Mouse (Mus musculus): ENCODE results near the gene Pdx1.

Pdx1 gene

DNA sequence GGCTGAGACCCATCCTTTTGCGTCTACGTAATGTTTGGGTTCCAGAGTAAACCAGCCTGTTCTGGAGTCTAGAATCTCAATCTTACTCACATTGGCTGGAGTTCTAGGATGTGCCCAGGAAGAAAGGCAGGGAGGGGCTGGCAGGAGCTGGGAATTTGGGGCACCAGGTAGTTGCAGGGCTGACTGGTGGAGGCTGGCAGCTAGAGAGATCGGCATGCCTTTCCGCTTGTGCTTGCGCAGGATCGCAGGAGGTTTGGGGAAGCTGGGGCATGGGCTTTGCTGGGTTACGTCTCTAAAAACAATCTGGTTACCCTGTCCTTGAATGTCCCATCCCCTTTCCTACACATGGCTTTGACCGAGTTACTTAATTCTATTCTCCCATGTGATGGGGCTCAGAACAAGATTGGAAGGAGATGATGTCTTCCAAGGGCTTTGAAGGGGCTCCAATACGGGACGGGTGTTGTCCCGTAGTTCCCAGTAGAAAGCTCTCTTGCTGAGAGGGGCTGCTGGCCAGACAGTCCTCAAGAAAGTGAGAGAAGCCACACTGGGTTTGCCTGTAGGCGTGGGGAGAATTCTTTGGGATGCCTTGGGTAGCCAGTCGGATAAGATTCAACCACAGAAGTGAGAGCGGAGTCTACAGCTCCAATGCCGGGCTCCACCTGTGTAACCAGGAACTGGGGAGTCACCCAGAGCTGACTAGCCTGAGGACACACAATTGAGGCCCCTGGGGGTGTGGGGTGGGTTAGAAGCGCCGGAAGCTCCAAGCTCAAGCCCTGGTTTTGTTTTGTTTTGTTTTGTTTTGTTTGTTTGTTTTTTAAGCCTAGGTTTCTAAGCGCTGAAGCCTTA lies 7.2 kb downstream of the Pdx1 start:
- no peak for DNase-seq (ENCODE audit: extremely low spot score, low read depth, low spot score)

- no peak for DNase-seq (ENCODE audit: extremely low spot score, low read depth, low spot score)
Observed at GRCm38 (mm10) chr5:147277547-147277925, 7.8 kb downstream of the Pdx1 start.

DNA sequence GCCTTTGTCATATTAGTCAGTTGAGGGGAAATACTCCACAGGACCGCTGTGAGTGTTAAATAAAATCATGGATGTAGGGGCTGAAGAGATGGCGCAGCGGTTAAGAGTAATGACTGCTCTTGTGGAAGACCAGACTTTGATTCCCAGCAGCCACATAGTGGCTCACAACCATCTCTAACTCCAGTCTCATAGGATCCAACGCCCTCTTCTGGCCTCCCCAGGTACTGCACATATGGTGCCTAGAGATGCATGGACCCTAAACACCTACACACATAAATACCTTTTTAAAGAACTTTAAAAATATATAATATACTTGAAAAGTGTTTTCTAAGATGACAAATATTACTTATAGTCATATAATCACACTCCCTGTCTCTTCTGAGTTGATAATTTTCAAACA lies 14.6 kb downstream of the Pdx1 start:
- DNase-seq (ENCODE audit: extremely low spot score, low read depth, low spot score), result no peak

GRCm38 (mm10) chr5:147291764-147292505 lies 22.2 kb downstream of the Pdx1 start:
- DNase-seq (ENCODE audit: extremely low spot score, low read depth, low spot score), result no peak

GRCm38 (mm10) chr5:147292506-147293120 lies 22.9 kb downstream of the Pdx1 start:
- DNase-seq (ENCODE audit: extremely low spot score, low read depth, low spot score), result no peak

GRCm38 (mm10) chr5:147293127-147293910 lies 23.6 kb downstream of the Pdx1 start:
- no peak for DNase-seq (ENCODE audit: extremely low spot score, low read depth, low spot score)

GRCm38 (mm10) chr5:147294121-147294520 lies 24.4 kb downstream of the Pdx1 start:
- DNase-seq (ENCODE audit: extremely low spot score, low read depth, low spot score), result no peak

- no peak for DNase-seq (ENCODE audit: extremely low spot score, low read depth, low spot score)
Observed at GRCm38 (mm10) chr5:147297249-147297648, 27.5 kb downstream of the Pdx1 start.

DNA sequence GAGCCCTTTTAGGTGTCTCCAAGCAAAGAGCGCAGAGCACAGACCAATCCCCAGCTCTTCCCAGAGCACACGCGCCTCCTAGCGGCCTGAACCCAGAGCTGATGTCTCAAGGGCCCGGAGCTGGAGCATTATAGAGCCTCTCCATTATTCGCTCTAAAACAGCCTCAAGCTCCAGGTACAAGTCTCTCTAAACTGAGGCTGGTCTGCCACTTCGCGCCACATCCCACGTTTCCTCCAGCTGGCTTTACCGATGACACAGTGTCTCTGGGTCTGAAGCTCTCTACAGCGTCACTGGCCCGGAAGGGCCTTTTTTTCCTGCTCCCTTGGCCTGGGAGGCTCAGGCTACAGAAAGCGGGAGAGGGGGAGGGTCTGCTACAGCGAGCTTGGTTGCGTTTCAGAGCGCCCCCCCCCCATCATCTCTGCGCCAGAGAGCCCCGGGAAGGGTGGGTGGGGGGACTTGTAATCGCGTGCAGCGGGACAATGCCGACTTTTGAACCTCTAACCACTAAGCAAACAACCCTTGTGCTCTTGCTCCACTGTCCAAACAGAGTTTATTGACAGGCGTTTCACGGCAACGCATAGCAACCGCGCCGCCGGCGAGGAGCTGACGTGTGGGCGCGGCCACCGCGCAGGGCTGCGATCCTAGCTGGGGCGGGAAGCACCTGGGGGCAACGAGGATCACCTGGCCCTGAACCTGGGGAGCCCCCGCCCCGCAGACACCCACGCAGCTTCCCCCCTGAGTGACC lies 29.7 kb downstream of the Pdx1 start:
- DNase-seq (ENCODE audit: extremely low spot score, low read depth, low spot score), result no peak

DNA sequence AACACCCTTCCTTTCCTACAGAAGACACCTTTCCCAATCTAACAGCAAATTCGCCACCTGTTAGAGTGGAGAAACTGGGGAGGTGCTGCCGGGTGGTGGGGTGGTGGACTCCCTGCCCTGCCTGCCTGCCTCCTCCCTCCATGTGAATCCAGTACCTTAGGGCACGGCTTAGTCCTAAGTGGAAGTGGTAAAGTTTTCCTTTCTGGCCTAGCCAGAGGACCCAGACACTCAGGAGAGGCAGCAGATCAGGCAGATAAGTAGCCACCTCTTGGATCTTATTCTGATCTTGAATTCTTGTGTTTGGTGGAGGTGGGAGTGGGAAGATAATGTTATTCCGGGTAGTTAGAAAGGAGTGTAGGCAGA lies 30.2 kb downstream of the Pdx1 start:
- no peak for DNase-seq (ENCODE audit: extremely low spot score, low read depth, low spot score)

- DNase-seq (ENCODE audit: extremely low spot score, low read depth, low spot score), result no peak
Observed at GRCm38 (mm10) chr5:147300917-147301780, 31.4 kb downstream of the Pdx1 start.

DNA sequence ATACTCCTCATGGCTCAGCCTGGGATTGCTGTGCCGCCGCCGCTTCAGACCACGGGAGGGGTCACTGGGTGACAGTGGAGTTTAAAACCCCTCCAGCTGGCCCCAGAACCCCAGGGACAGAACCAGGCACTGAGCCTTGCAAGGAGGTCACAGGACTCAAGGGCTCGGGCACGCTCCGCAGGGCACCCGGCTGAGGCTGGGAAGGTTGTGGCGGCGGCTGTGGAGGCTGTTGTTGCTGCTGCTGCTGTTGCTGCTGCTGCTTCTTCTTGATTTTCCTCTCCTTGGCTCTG lies 32.0 kb downstream of the Pdx1 start:
- DNase-seq (ENCODE audit: extremely low spot score, low read depth, low spot score), result no peak

DNA sequence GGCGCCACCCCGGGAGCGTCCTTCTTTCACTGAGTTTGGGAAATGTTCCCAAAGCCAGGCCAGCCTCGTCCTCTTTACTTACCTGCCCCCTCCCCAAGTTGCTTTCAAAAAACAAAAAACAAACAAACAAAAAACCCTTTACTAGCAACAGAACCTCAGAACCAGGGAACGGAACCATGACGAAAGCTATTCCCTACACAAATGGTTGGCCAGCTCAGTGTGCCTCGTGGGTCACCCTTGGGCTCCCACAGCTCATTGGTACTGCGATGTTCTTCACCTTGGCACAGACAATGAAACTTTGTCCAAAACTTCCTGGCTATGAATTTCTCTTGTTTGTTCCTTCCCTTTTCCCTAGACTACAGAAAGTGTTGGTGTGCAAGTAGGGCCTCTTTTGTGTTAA lies 32.4 kb downstream of the Pdx1 start:
- DNase-seq (ENCODE audit: extremely low spot score, low read depth, low spot score), result no peak

- no peak for DNase-seq (ENCODE audit: extremely low spot score, low read depth, low spot score)
Observed at GRCm38 (mm10) chr5:147302746-147303400, 33.1 kb downstream of the Pdx1 start.

- no peak for DNase-seq (ENCODE audit: extremely low spot score, low read depth, low spot score)
Observed at GRCm38 (mm10) chr5:147304276-147305155, 34.8 kb downstream of the Pdx1 start.

DNA sequence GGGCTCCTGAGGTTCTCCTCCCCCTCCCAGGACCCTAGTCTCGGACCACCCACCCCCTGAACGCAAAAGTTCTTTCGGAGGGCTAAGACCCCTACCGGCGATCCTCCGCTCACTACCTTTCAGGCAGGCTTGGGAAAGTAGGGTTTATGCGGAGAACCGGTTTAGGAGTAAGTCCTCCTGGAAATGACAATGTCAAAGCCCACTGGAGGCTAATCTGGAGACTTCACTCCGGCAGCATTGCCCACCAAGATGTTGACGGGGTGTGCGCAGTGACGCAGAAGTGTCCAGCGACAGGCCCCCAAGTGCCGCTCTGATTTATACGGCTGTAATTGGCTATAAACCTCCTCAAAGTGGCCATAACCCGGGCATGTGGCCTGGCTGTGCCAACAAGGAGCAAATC lies 35.4 kb downstream of the Pdx1 start:
- DNase-seq (ENCODE audit: extremely low spot score, low read depth, low spot score), result no peak

- DNase-seq (ENCODE audit: extremely low spot score, low read depth, low spot score), result no peak
Observed at GRCm38 (mm10) chr5:147305856-147306637, 36.3 kb downstream of the Pdx1 start.
